Mouse (Mus musculus) CD4-positive, CD25-positive, alpha-beta regulatory T cell, adult 4 months (primary cell): Measurements from ENCODE around the gene Hyal6. TPM values are rescaled to one million over a fixed set of nuclear protein-coding genes. Genes with fewer than 3 reads are reported as not detected.

Experiments used
- ATAC-seq: one replicate; pipeline ENCODE4 v1.8.0; 2017
- polyA plus RNA-seq, 2 experiments: library from polyadenylated mRNA; unstranded; fragments of 100-300 nt; shearing (Covaris generic); gene quantifications; one replicate each; pipeline ENCODE4 v1.2.1; 2017

The Hyal6 gene
- polyA plus RNA-seq = not detected

DNA sequence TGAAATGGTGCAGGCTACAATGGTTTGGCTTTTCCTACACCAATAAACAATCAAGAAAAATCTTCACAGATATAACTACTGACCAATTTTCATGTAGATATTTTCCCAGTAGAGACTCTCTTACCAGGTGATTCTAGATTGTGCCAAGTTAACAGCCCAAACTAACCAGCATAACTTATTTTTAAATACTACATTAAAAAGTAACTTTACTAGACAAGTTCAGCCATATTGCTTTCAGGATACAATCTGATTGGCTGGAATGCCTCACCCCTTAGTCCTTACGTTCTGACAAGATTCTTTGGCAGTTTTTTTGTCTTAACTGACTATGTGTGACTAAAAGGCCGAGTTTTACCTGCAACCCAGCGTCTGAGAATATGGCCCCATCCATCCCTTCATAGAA is at the start of gene Hyal6:
Gene Hyal6 (plus strand): TSS at position 301 of the 400 bp plus-strand sequence.
- ATAC-seq = no peak

- no peak for ATAC-seq
Measured at GRCm38 (mm10) chr6:24687871-24688270, 45.2 kb upstream of the Hyal6 start.

DNA sequence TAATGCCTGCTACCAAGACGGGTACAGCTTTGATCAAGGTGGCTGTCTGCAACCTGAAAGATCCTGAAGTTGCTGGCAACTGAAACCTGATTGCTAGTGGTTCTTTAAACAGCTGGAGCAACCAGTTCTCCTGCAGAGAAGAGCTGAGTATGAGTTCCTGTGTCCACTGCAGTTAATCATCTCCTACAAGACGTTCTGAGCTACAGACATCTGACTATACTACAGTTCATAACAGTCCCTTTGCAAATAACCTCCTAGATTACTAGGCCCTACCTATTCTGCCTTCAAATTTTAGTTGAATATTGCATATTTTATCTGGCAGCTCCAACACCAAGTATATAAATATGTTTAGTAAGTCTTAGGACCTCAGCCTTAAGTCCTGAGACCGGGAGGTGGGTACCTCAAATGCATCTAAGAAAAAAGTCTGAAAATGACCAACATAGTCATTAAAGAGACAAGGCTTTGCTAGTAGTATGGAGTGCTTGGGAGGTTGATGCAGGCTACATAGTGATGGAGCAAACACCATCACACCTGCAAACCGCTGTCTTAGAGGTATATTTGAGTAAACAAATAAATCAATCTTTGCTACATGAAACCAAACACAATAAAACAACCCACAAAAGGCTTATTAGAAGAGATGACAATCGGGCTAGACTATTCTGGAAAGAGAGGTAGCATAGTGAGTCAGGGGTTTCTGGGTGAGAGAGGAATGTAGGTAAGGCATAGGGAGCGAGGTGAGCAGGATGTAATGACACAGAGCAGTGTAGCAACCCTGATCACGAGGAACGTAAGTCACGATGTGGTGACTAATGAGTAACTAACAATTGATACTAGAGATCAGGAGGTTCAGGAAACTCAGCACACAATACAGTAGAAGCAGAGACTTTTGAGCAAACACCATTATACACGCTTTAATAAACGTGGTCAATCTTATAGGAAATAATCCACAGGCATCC is 38.3 kb upstream of the Hyal6 start:
- ATAC-seq = no peak

GRCm38 (mm10) chr6:24696117-24696516 is 36.9 kb upstream of the Hyal6 start:
- ATAC-seq = no peak

- ATAC-seq = no peak
Measured at GRCm38 (mm10) chr6:24697216-24697615, 35.8 kb upstream of the Hyal6 start.

- ATAC-seq = no peak
Measured at GRCm38 (mm10) chr6:24707090-24707489, 26.0 kb upstream of the Hyal6 start.

GRCm38 (mm10) chr6:24707499-24707898 is 25.5 kb upstream of the Hyal6 start:
- ATAC-seq = no peak

DNA sequence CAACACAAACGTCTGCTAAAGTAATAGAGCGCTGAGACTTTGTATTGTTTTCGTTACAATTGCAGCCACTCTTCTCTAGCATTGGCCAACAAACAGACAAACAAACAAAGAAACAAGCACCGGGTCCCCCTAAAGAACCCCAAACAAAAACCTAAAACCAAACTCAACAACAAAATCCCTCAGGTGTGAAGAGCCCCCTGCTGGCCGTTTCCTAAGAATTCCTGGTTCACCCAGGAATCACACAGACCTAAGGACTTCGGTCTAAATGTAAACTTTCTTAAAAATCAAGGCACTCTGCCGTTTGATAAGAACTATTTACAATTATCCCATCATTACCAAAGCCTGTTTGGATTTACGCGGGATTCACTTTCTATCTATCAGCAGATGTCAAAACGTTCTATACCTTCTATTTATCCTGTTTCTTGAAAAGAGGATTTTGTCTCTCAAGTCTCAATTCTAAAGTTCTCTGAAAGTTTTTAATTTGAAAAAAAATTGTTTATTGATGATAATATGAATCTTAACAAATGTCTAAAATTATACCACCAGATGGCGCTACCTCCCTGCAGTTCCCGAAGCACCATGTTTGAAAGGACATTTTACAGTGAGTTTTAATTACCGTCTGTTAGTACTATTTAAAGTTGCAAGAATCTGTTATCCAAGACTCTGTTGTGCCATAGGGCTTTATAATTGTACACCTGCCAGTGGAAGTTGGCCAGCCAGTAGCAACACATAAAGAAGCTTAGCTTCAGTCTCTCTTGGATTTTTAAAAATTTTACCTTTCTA is 11.5 kb upstream of the Hyal6 start:
- no peak for ATAC-seq

DNA sequence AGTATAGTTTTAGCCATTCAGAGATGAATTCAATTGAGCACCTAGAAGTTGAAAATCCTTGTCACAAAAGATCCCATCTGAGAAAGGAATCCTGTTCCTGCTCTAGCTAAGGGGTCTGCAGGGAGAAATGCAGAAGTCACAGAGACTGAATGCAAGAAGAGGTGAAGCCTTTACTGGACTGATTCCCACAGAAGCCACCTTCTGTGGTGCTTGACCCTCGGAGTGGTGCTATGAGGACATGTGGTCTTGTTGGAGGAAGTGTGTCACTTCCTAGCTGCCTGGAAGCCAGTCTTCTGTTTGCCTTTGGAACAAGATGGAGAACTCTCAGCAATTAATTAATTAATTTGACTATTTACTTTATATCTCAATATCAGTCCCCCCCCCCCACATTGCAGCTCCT is 4.9 kb upstream of the Hyal6 start:
- no peak for ATAC-seq

DNA sequence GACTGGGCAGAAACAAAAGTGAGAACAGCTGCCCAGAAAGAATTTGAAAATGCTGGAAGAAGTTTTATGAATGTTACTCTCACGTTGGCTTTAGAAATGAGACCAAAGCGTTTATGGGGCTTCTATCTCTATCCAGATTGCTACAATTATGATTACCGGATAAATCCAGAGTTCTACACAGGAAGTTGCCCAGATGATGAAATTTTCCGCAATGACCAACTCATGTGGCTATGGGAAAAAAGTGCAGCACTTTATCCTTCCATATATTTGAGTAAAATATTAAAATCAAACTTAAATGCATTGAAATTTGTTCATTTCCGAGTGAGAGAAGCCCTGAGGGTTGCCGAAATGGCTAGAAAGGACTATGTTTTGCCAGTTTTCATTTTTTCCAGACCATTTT is 1.5 kb downstream of the Hyal6 start:
- no peak for ATAC-seq

DNA sequence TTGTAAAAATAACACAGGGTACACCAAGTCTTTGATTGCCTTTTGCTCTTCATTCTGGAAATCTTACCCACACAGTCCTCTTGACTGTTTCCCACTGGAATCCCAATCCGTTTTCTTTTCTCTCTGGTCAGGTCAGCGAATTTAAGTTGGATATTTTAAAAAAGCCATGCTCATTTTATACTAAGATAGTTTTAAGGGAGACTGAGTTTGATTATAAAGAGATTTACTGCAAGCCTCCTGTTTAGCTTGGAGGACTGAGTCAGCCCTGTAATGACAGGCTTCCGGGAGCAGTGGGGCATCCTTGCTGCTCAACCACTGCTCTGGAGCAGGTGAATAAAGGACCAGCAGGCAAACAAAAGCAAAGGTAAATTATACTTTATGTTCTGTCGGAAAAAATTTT is 15.0 kb downstream of the Hyal6 start, which contains the start of gene Hyal4:
Gene Hyal4 (plus strand): TSS at position 301 of the 400 bp plus-strand sequence.
- no peak for ATAC-seq

DNA sequence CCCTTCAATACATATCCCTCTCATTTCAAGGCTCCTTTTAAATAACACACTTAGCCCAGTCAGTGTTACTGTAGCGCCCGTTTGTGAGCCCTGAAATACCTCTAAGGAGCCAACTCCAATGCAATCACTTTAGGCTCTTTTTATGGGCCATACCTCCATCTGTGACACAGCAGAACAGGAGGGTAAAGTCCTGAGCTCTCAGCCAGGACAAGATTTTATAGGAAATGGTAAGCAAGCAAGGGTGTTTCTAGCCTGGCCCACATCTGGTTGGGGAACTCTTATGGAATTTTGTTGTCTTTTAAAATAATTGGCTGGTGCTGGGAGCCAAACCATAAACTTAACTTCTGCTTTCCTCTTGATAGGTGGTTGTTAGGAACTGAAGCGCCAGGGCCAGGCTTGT is 26.2 kb downstream of the Hyal6 start:
- ATAC-seq = no peak

DNA sequence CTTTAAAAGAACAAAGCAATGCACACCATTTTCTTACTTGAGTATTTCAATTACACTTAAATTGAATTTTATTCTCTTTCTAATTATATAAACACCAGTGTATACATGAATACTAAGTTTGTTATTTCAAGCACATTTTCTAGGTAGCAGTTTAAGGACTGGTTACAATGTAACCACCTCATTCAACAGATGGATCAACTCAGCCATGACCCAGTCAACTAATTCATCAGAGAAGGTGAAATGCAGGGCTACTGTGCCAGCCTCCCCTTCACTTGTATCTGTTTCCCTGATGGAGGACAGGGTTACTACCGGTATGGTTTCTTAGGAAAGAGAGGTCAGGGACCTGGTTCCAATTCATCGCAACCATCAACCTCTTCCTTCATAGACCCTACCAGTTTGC is 33.2 kb downstream of the Hyal6 start:
- no peak for ATAC-seq

GRCm38 (mm10) chr6:24779182-24779581 is 46.1 kb downstream of the Hyal6 start:
- no peak for ATAC-seq

GRCm38 (mm10) chr6:24790888-24791287 is 57.8 kb downstream of the Hyal6 start, which contains the start of gene Spam1:
Gene Spam1, plus strand, starts transcription at chr6:24791188.
- ATAC-seq = no peak

Other genes with a start within 250 kb of the Hyal6 start
- gene Iqub, start 218.2 kb upstream of the Hyal6 start, polyA plus RNA-seq = not detected
- 100 to 1,000 TPM; 157 to 216 TPM for gene Ndufa5, start 205.2 kb upstream of the Hyal6 start, polyA plus RNA-seq
- gene Asb15, start 205.1 kb upstream of the Hyal6 start, polyA plus RNA-seq = not detected
- not detected for gene Lmod2, start 135.5 kb upstream of the Hyal6 start, polyA plus RNA-seq
- gene Wasl, start 68.2 kb upstream of the Hyal6 start, polyA plus RNA-seq = 10 to 100 TPM; 11.3 to 15.0 TPM
- gene Hyal4, start 15.1 kb downstream of the Hyal6 start, polyA plus RNA-seq = under 1 TPM in 1 of 2 experiments, not detected in 1; 0.09 TPM
- not detected for gene Spam1, start 57.9 kb downstream of the Hyal6 start, polyA plus RNA-seq
- gene Hyal5, start 124.8 kb downstream of the Hyal6 start, polyA plus RNA-seq = not detected
- not detected for gene Tmem229a, start 223.1 kb downstream of the Hyal6 start, polyA plus RNA-seq